Mouse (Mus musculus) myocyte (in vitro differentiated cells): ENCODE data around the gene Tdrd3. TPM values are rescaled to one million over a fixed set of nuclear protein-coding genes. Genes with fewer than 3 reads are reported as not detected.

Source experiments
- H3K27me3 ChIP-seq: one replicate; pipeline ENCODE4 v1.6.1; 2011; ENCODE audit not compliant: control insufficient read depth, insufficient read depth, insufficient read length
- H3K36me3 ChIP-seq: one replicate; pipeline ENCODE4 v1.6.1; 2011; ENCODE audit not compliant: control insufficient read depth, insufficient read depth
- H3K4me2 ChIP-seq: one replicate; pipeline ENCODE4 v1.6.1; 2011; ENCODE audit warnings: low read depth, control low read depth
- H3K4me3 ChIP-seq: one replicate; pipeline ENCODE4 v1.5.1; 2011; ENCODE audit warnings: mild to moderate bottlenecking, control low read depth, moderate library complexity
- H3K79me2 ChIP-seq: one replicate; pipeline ENCODE4 v1.6.1; 2011; ENCODE audit not compliant: control insufficient read depth, insufficient read depth
- H3ac ChIP-seq: one replicate; pipeline ENCODE4 v1.6.1; 2011; ENCODE audit not compliant: control insufficient read depth, insufficient read length
- CEBPB ChIP-seq: IDR thresholded peaks from 2 replicates; pipeline ENCODE4 v1.6.1; 2011; ENCODE audit warnings: mild to moderate bottlenecking, moderate library complexity; ENCODE audit not compliant: poor library complexity, insufficient read depth, severe bottlenecking
- E2F4 ChIP-seq: IDR thresholded peaks from one replicate; pipeline ENCODE4 v1.6.1; 2011; ENCODE audit warnings: mild to moderate bottlenecking, control low read depth, moderate library complexity; ENCODE audit not compliant: insufficient read depth
- MAX ChIP-seq: IDR thresholded peaks from one replicate; pipeline ENCODE4 v1.6.1; 2011; ENCODE audit warnings: low read depth, mild to moderate bottlenecking, control low read depth
- MYOD1 ChIP-seq, 3 experiments: IDR thresholded peaks; one replicate each; pipeline ENCODE4 v1.6.1; 2011; ENCODE audit warnings: control low read depth in 2 of 3, low read depth in 2 of 3, mild to moderate bottlenecking in 2 of 3, moderate library complexity in 1 of 3; ENCODE audit not compliant: insufficient read length in 2 of 3, control insufficient read depth in 1 of 3
- MYOG ChIP-seq, 3 experiments: IDR thresholded peaks; one replicate each; pipeline ENCODE4 v1.6.1; 2011; ENCODE audit warnings: control low read depth in 2 of 3, low read depth in 2 of 3, mild to moderate bottlenecking in 2 of 3; ENCODE audit not compliant: insufficient read length in 2 of 3, control insufficient read depth in 1 of 3, insufficient read depth in 1 of 3
- POLR2A ChIP-seq: IDR thresholded peaks from one replicate; pipeline ENCODE4 v1.6.1; 2011; ENCODE audit warnings: low read depth, mild to moderate bottlenecking, control low read depth, moderate library complexity; ENCODE audit not compliant: insufficient read length
- POLR2AphosphoS2 ChIP-seq: IDR thresholded peaks from one replicate; pipeline ENCODE4 v1.6.1; 2011; ENCODE audit warnings: low read depth, control low read depth; ENCODE audit not compliant: insufficient read length
- REST ChIP-seq: IDR thresholded peaks from one replicate; pipeline ENCODE4 v1.6.1; 2011; ENCODE audit warnings: mild to moderate bottlenecking, control low read depth, moderate library complexity; ENCODE audit not compliant: insufficient read depth, insufficient read length
- SRF ChIP-seq: IDR thresholded peaks from one replicate; pipeline ENCODE4 v1.6.1; 2011; ENCODE audit warnings: low read depth; ENCODE audit not compliant: control insufficient read depth, insufficient read length
- TCF12 ChIP-seq: IDR thresholded peaks from one replicate; pipeline ENCODE4 v1.6.1; 2011; ENCODE audit warnings: mild to moderate bottlenecking, control low read depth; ENCODE audit not compliant: poor library complexity, insufficient read depth, severe bottlenecking
- TCF3 ChIP-seq: IDR thresholded peaks from one replicate; pipeline ENCODE4 v1.6.1; 2011; ENCODE audit warnings: low read depth, control low read depth; ENCODE audit not compliant: insufficient read length
- USF1 ChIP-seq: IDR thresholded peaks from one replicate; pipeline ENCODE4 v1.6.1; 2011; ENCODE audit warnings: low read depth, mild to moderate bottlenecking, control low read depth, moderate library complexity
- polyA plus RNA-seq: library from polyadenylated mRNA; unstranded; fragments of >200 nt; fragmentation: generic; extraction: Trizol; gene quantifications from one replicate; pipeline ENCODE4 v1.2.1, GENCODE M21; 2012; ENCODE audit warnings: missing spikeins

The Tdrd3 gene
- polyA plus RNA-seq, result 5.1 TPM

DNA sequence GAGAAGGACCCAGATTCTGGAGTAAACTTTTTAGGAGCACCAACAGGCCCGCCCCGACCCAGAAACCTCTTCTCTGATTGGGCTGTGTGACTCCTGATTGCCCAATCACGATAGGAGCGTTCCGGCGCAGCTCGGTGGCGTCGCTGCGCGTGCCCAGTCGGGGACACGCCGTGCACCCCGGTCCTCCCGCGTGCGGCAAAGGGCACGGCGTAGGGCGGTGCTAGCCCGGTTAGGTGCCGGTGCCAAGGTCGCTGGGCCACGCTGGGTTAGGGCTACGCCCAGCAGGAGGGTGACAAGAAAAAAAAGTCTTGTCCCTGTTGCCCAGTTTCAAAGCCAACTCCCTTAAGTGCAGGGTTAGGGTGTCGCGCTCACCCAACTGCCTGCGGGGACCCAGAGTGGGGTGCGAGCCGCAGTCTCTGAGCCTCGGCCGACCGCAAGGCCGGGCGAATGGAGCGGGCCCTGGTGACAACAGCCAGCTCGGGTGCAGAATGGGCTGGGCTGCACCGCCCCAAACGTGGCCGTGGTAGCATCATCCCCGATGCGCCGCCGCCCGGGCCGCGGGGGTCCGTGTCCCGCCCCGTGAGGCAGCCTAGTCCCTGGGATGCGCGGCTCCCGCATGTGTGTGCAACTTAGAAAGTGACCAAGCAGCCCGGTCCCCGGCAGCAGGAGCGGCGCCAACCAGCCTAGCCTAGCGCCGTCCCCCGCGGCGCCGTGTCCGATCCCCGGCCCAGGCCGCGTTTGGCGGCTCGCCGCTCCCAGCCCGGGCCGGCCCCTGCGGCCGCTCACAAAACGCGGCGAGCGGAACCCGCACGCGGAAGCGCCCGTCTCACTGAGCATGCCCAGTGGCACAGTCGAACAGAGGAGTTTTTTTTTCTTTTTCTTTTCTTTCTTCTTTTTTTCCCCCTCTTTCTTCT lies at the start of gene Tdrd3:
Tdrd3 (plus strand) TSS at position 832 of the 914 bp plus-strand sequence.
- Histone ChIP-seq H3K79me2 (peaks cover 38% of the 10 kb centered on the region), H3K27me3 (no peaks in the 10 kb centered on the region), H3K36me3 (no peaks in the 10 kb centered on the region), H3ac (peak within 1 kb of the TSS; percentile 99), H3K4me3 (peak within 1 kb of the TSS; percentile 48), H3K4me2 (peak within 1 kb of the TSS; percentile 80)
- TF ChIP-seq MAX (peak; percentile 63), POLR2A (peak; percentile 80), TCF3 (peak; percentile 13), USF1 (no peak), E2F4 (no peak), POLR2AphosphoS2 (peak; percentile 92), TCF12 (no peak), MYOG (IDR thresholded peaks at IDR 0.05; ENCODE audit: control insufficient read depth in 1 of 3, insufficient read depth in 1 of 3, insufficient read length in 2 of 3, low read depth in 2 of 3) (peak in 1 of 3 experiments; percentile 27), CEBPB (0 out of 2 replicates have a peak, but pooled peaks have one; percentile 24), REST (no peak), SRF (no peak), MYOD1 (IDR thresholded peaks at IDR 0.05; ENCODE audit: control insufficient read depth in 1 of 3, insufficient read length in 2 of 3, low read depth in 2 of 3) (peak in 1 of 3 experiments; percentile 22)

- no peaks in the 10 kb centered on the region for H3K36me3 ChIP-seq
- H3K4me2 ChIP-seq, result no peak overlapping the region
- no peaks in the 10 kb centered on the region for H3K79me2 ChIP-seq
- no peaks in the 10 kb centered on the region for H3K27me3 ChIP-seq
- H3K4me3 ChIP-seq, result no peak overlapping the region
- TF ChIP-seq TCF3 (no peak), E2F4 (no peak), CEBPB (no peak), POLR2AphosphoS2 (no peak), REST (no peak), TCF12 (no peak), POLR2A (no peak), MYOD1 (IDR thresholded peaks at IDR 0.05; ENCODE audit: control insufficient read depth in 1 of 3, insufficient read length in 2 of 3, low read depth in 2 of 3) (no peak), MAX (no peak), SRF (no peak), USF1 (no peak), MYOG (IDR thresholded peaks at IDR 0.05; ENCODE audit: control insufficient read depth in 1 of 3, insufficient read depth in 1 of 3, insufficient read length in 2 of 3, low read depth in 2 of 3) (no peak)
- H3ac ChIP-seq, result no peak overlapping the region
Observed at GRCm38 (mm10) chr14:87367169-87367568, 49.3 kb upstream of the Tdrd3 start.

GRCm38 (mm10) chr14:87383041-87383440 lies 33.4 kb upstream of the Tdrd3 start:
- Histone ChIP-seq H3K4me2 (no peak overlapping the region), H3K27me3 (no peaks in the 10 kb centered on the region), H3K36me3 (no peaks in the 10 kb centered on the region), H3K79me2 (no peaks in the 10 kb centered on the region), H3K4me3 (no peak overlapping the region), H3ac (no peak overlapping the region)
- TF ChIP-seq POLR2AphosphoS2 (no peak), TCF12 (no peak), TCF3 (no peak), SRF (no peak), POLR2A (no peak), USF1 (no peak), MAX (no peak), MYOG (IDR thresholded peaks at IDR 0.05; ENCODE audit: control insufficient read depth in 1 of 3, insufficient read depth in 1 of 3, insufficient read length in 2 of 3, low read depth in 2 of 3) (no peak), CEBPB (no peak), MYOD1 (IDR thresholded peaks at IDR 0.05; ENCODE audit: control insufficient read depth in 1 of 3, insufficient read length in 2 of 3, low read depth in 2 of 3) (no peak), E2F4 (no peak), REST (no peak)

- no peak overlapping the region for H3ac ChIP-seq
- H3K4me2 ChIP-seq, result no peak overlapping the region
- no peaks in the 10 kb centered on the region for H3K36me3 ChIP-seq
- no peaks in the 10 kb centered on the region for H3K79me2 ChIP-seq
- H3K4me3 ChIP-seq, result no peak overlapping the region
- TF ChIP-seq TCF3 (no peak), REST (no peak), MAX (no peak), MYOD1 (IDR thresholded peaks at IDR 0.05; ENCODE audit: control insufficient read depth in 1 of 3, insufficient read length in 2 of 3, low read depth in 2 of 3) (no peak), E2F4 (no peak), USF1 (no peak), CEBPB (no peak), POLR2A (no peak), TCF12 (no peak), POLR2AphosphoS2 (no peak), MYOG (IDR thresholded peaks at IDR 0.05; ENCODE audit: control insufficient read depth in 1 of 3, insufficient read depth in 1 of 3, insufficient read length in 2 of 3, low read depth in 2 of 3) (no peak), SRF (no peak)
- H3K27me3 ChIP-seq, result no peaks in the 10 kb centered on the region
Observed at GRCm38 (mm10) chr14:87384288-87385268, 31.9 kb upstream of the Tdrd3 start.
